Mouse (Mus musculus): Measurements from ENCODE around the gene Pramel4. TPM values are rescaled to one million over a fixed set of nuclear protein-coding genes. Genes with fewer than 3 reads are reported as not detected.

The Pramel4 gene
- not detected in 2 replicates for polyA plus RNA-seq (2021; fragmentation: Nextera tagmentation)
- long read RNA-seq, experiment 1, result 0 reads
- long read RNA-seq, experiment 2, result 0 reads

DNA sequence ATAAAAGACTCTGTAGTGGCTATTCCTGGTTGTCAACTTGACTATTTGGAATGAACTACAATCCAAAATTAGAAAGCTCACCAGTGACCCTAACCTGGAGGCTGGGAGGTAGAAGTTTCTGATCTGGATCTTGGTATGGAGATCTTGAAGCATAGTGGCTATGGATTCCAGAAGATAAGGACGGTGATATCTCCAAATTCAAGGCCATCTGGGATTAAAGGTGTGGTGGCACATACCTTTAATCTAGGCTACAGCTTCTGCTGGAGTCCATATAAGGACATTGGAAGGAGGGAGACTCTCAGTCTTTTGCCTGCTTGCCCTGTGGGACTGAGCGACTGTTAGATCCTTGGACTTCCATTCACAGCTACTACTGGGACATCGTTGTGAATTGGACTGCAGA is at the start of gene Pramel4:
TSS of gene Pramel4 (plus strand) at position 301 of the 400 bp plus-strand sequence.

GRCm38 (mm10) chr4:144106174-144106573 is 47.2 kb downstream of the Pramel4 start, which contains the start of gene Gm13102:
Gm13102 (plus strand) TSS chr4:144106474.

Other genes with a start within 250 kb of the Pramel4 start
- gene Gm13084, start 243.0 kb upstream of the Pramel4 start, polyA plus RNA-seq (2021; fragmentation: Nextera tagmentation), result not detected in 2 replicates
- gene Gm13103, start 212.6 kb upstream of the Pramel4 start, polyA plus RNA-seq (2021; fragmentation: Nextera tagmentation), result not detected in 2 replicates
- gene Pramef6, start 158.7 kb upstream of the Pramel4 start, polyA plus RNA-seq (2021; fragmentation: Nextera tagmentation), result not detected in 2 replicates
- gene Pramef25, start 108.1 kb upstream of the Pramel4 start, polyA plus RNA-seq (2021; fragmentation: Nextera tagmentation), result not detected in 2 replicates
- not detected in 2 replicates for gene Gm13101, start 92.2 kb upstream of the Pramel4 start, polyA plus RNA-seq (2021; fragmentation: Nextera tagmentation)
- gene Pramef17, start 64.8 kb upstream of the Pramel4 start, polyA plus RNA-seq (2021; fragmentation: Nextera tagmentation), result not detected in 2 replicates
- gene Gm13102, start 47.3 kb downstream of the Pramel4 start, polyA plus RNA-seq (2021; fragmentation: Nextera tagmentation), result not detected in 2 replicates
- gene Oog3, start 103.5 kb downstream of the Pramel4 start, polyA plus RNA-seq (2021; fragmentation: Nextera tagmentation), result not detected in 2 replicates
- gene Oog2, start 131.6 kb downstream of the Pramel4 start, polyA plus RNA-seq (2021; fragmentation: Nextera tagmentation), result not detected in 2 replicates
- gene C87977, start 154.2 kb downstream of the Pramel4 start, polyA plus RNA-seq (2021; fragmentation: Nextera tagmentation), result not detected in 2 replicates
- not detected in 2 replicates for gene Pramel5, start 221.4 kb downstream of the Pramel4 start, polyA plus RNA-seq (2021; fragmentation: Nextera tagmentation)